Mouse (Mus musculus) gastrocnemius, postnatal 25 days (tissue): ENCODE results near the gene Ppcdc. TPM values are rescaled to one million over a fixed set of nuclear protein-coding genes. Genes with fewer than 3 reads are reported as not detected.

Source experiments
- DNase-seq: peaks from one replicate; pipeline ENCODE4 v3.0.0; 2022
- total RNA-seq, 2 experiments: library from RNA; stranded (reverse); gene quantifications; 1 replicate in 1 of 2; 2 replicates in 1 of 2; pipeline ENCODE4 v1.2.3; 2021

The Ppcdc gene
- total RNA-seq, 2 experiments from 2014 or later, result 5.7 to 8.1 TPM

- DNase-seq, result no peak
Measured at GRCm38 (mm10) chr9:57354377-57355183, 85.3 kb downstream of the Ppcdc start.

- DNase-seq, result no peak
Measured at GRCm38 (mm10) chr9:57351277-57351676, 88.6 kb downstream of the Ppcdc start.

- DNase-seq, result no peak
Measured at GRCm38 (mm10) chr9:57345902-57346301, 94.0 kb downstream of the Ppcdc start.

GRCm38 (mm10) chr9:57343752-57344151 is 96.2 kb downstream of the Ppcdc start:
- no peak for DNase-seq

GRCm38 (mm10) chr9:57342906-57343474 is 96.9 kb downstream of the Ppcdc start:
- no peak for DNase-seq

GRCm38 (mm10) chr9:57342186-57342585 is 97.7 kb downstream of the Ppcdc start:
- no peak for DNase-seq

- no peak for DNase-seq
Measured at GRCm38 (mm10) chr9:57340361-57340760, 99.6 kb downstream of the Ppcdc start.

- peak; percentile 20 for DNase-seq
Measured at GRCm38 (mm10) chr9:57339577-57340210, 100.2 kb downstream of the Ppcdc start.

- DNase-seq, result no peak
Measured at GRCm38 (mm10) chr9:57338706-57339105, 101.2 kb downstream of the Ppcdc start.

Other genes starting within 250 kb of the Ppcdc start
- not detected for gene Trcg1, start 203.6 kb downstream of the Ppcdc start, total RNA-seq
- 1 to 10 TPM; 2.9 to 5.2 TPM for gene 1700017B05Rik, start 177.5 kb downstream of the Ppcdc start, total RNA-seq
- 1 to 10 TPM; 1.4 to 2.4 TPM for gene Scamp5, start 27.9 kb upstream of the Ppcdc start, total RNA-seq
- gene Rpp25, start 63.9 kb upstream of the Ppcdc start, total RNA-seq, result not detected
- 1,000 to 10,000 TPM; 1,447 to 1,511 TPM for gene Cox5a, start 81.2 kb upstream of the Ppcdc start, total RNA-seq
- 1 to 10 TPM; 3.3 to 5.6 TPM for gene Fam219b, start 97.4 kb upstream of the Ppcdc start, total RNA-seq
- gene Mpi, start 112.6 kb upstream of the Ppcdc start, total RNA-seq, result 10 to 100 TPM; 75.1 to 87.6 TPM
- 10 to 100 TPM; 31.3 to 36.9 TPM for gene Scamp2, start 120.8 kb upstream of the Ppcdc start, total RNA-seq
- 1 to 10 TPM; 3.8 to 4.0 TPM for gene Ulk3, start 149.3 kb upstream of the Ppcdc start, total RNA-seq
- gene Cplx3, start 166.2 kb upstream of the Ppcdc start, total RNA-seq, result not detected
- gene Lman1l, start 180.7 kb upstream of the Ppcdc start, total RNA-seq, result not detected
- 10 to 100 TPM in 1 of 2 experiments, 1 to 10 TPM in 1; 8.4 to 13.0 TPM for gene Csk, start 213.5 kb upstream of the Ppcdc start, total RNA-seq
- gene Cyp1a2, start 243.6 kb upstream of the Ppcdc start, total RNA-seq, result not detected
- under 1 TPM; 0.21 to 0.31 TPM for gene Cyp1a1, start 247.8 kb upstream of the Ppcdc start, total RNA-seq